In the genomic region with DNA sequence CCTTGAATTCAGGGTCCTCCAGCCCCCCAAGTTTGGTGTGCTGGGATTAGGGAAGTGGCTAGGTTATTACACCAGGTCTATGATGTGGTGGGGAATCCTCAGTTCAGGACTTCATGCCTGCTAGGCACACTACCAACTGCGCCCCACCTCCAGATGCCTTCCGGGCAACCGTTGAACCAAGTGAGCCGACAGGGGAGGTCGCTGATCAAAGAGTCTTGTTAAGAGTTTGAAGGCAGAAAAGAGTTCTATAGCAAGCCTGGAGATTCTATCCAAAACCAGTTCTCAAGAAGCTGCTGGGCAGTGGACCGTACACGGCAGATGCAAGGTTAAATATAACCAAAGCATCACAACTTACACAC, we compare ENCODE assay signal across 10 mouse cellular contexts. TPM values are rescaled to one million over a fixed set of nuclear protein-coding genes. Genes with fewer than 3 reads are reported as not detected.
A peak's percentile ranks its signal among the peaks of the same experiment; 100 is the strongest.
DNase-seq lines count a peak whose midpoint lies in the region; ATAC-seq and TF ChIP-seq lines count a peak whose summit lies in the region.
"Had no signal": no experiment of that assay in that cellular context is flagged by ENCODE, and none has a peak within 500 bp of the region (broad histone marks: within the 10 kb centered on the region; RNA-seq: fewer than 3 reads in every experiment).

No protein-coding gene starts in this region.

- no peak overlapping the region for H3K27ac ChIP-seq in heart, embryonic 13.5 days (replicated peaks)
- no peak overlapping the region for H3K27ac ChIP-seq in forebrain, postnatal 0 days (ENCODE audit: low read depth, low read length)
- H3K27ac ChIP-seq in liver, embryonic 12.5 days = no peak overlapping the region
- H3K27ac ChIP-seq in small intestine, adult 2 months (ENCODE audit: insufficient read depth, low read depth, low read length) = peak overlapping the region; percentile 50

- no peak for DNase-seq in heart, adult 18-20 months
- no peak for DNase-seq in forebrain, postnatal 0 days
- DNase-seq in right cerebral cortex, postnatal 36 days (ENCODE audit: low spot score in 2 of 2) = no peak

- peak overlapping the region; percentile 99 for H3K4me2 ChIP-seq in heart, embryonic 13.5 days
- H3K4me2 ChIP-seq in forebrain, postnatal 0 days (ENCODE audit: low read depth) = peak overlapping the region; percentile 87
- H3K4me2 ChIP-seq in liver, embryonic 12.5 days = peak overlapping the region; percentile 89

- no peaks in the 10 kb centered on the region for H3K9me3 ChIP-seq in heart, embryonic 13.5 days
- H3K9me3 ChIP-seq in E14TG2a.4 (ENCODE audit: low read length) = no peaks in the 10 kb centered on the region
- no peaks in the 10 kb centered on the region for H3K9me3 ChIP-seq in forebrain, postnatal 0 days (ENCODE audit: low read length)
- no peaks in the 10 kb centered on the region for H3K9me3 ChIP-seq in liver, embryonic 12.5 days (replicated peaks)

- ATAC-seq in heart, embryonic 13.5 days (ENCODE audit: extremely low read depth, insufficient number of reproducible peaks, low FRiP score, low TSS enrichment) = no peak
- no peak for ATAC-seq in forebrain, postnatal 0 days
- no peak for ATAC-seq in liver, embryonic 12.5 days
- ATAC-seq in erythroid progenitor cell, adult 5-6 weeks (replicated peaks; ENCODE audit: low FRiP score, poor library complexity, severe bottlenecking) = no peak

- 17% methylated on average over 7 of the region's 7 CpGs for WGBS in heart, embryonic 13.5 days
- 4% methylated on average over 7 of the region's 7 CpGs for WGBS in forebrain, postnatal 0 days
- WGBS in liver, embryonic 12.5 days (ENCODE audit: insufficient replicate concordance) = 21% methylated on average over 7 of the region's 7 CpGs
- WGBS in small intestine, adult 2 months = 6% methylated on average over 7 of the region's 7 CpGs

- peak overlapping the region; percentile 74 for H3K9ac ChIP-seq in heart, embryonic 13.5 days
- H3K9ac ChIP-seq in forebrain, postnatal 0 days = peak overlapping the region; percentile 46; the same call in 1 of the 2 replicates
- peak overlapping the region; percentile 55; the same call in 1 of the 2 replicates for H3K9ac ChIP-seq in liver, embryonic 12.5 days

- peak overlapping the region; percentile 71 for H3K4me3 ChIP-seq in heart, embryonic 13.5 days
- peak overlapping the region; percentile 85 for H3K4me3 ChIP-seq in E14TG2a.4 (replicated peaks; ENCODE audit: low read length)
- peak overlapping the region; percentile 56 for H3K4me3 ChIP-seq in forebrain, postnatal 0 days (ENCODE audit: low read depth, low read length)
- peak overlapping the region; percentile 62 for H3K4me3 ChIP-seq in liver, embryonic 12.5 days
- H3K4me3 ChIP-seq in small intestine, adult 2 months (ENCODE audit: low read depth, low read length) = peak overlapping the region; percentile 63

- H3K4me1 ChIP-seq in heart, embryonic 13.5 days = peaks cover 13% of the 10 kb centered on the region
- H3K4me1 ChIP-seq in E14TG2a.4 (replicated peaks; ENCODE audit: low read depth, low read length) = peaks cover 16% of the 10 kb centered on the region
- H3K4me1 ChIP-seq in forebrain, postnatal 0 days (ENCODE audit: insufficient read depth) = no peaks in the 10 kb centered on the region
- peaks cover 16% of the 10 kb centered on the region for H3K4me1 ChIP-seq in liver, embryonic 12.5 days
- peaks cover 2% of the 10 kb centered on the region; the same call in 1 of the 2 replicates for H3K4me1 ChIP-seq in small intestine, adult 2 months (ENCODE audit: control insufficient read depth, insufficient read depth, insufficient read length, low read length)

- TF ChIP-seq POLR2A in small intestine, adult 2 months (IDR thresholded peaks at IDR 0.05; ENCODE audit: low read depth, low read length) = no peak

- peaks cover 37% of the 10 kb centered on the region for H3K27me3 ChIP-seq in heart, embryonic 13.5 days (replicated peaks)
- peaks cover 11% of the 10 kb centered on the region; the same call in 1 of the 2 replicates for H3K27me3 ChIP-seq in E14TG2a.4 (ENCODE audit: insufficient read depth, low read length)
- peaks cover 4% of the 10 kb centered on the region; the same call in 1 of the 2 replicates for H3K27me3 ChIP-seq in forebrain, postnatal 0 days (ENCODE audit: insufficient read depth, low read length)
- peaks cover 46% of the 10 kb centered on the region for H3K27me3 ChIP-seq in liver, embryonic 12.5 days (replicated peaks)
- H3K27me3 ChIP-seq in small intestine, adult 2 months (ENCODE audit: control insufficient read depth, insufficient read depth, low read length) = no peaks in the 10 kb centered on the region

- TF ChIP-seq CTCF in E14TG2a.4 (conservative IDR thresholded peaks at IDR 0.05; ENCODE audit: low read length) = no peak
- TF ChIP-seq CTCF in forebrain, postnatal 0 days (IDR thresholded peaks at IDR 0.05; ENCODE audit: low read depth) = no peak
- no peak for TF ChIP-seq CTCF in small intestine, adult 2 months (IDR thresholded peaks at IDR 0.05; ENCODE audit: extremely low read depth, insufficient read length, insufficient replicate concordance, low read depth, low read length)

- no peaks in the 10 kb centered on the region for H3K36me3 ChIP-seq in heart, embryonic 13.5 days
- H3K36me3 ChIP-seq in E14TG2a.4 (ENCODE audit: insufficient read depth, low read length) = no peaks in the 10 kb centered on the region
- H3K36me3 ChIP-seq in forebrain, postnatal 0 days (ENCODE audit: insufficient read depth) = no peaks in the 10 kb centered on the region
- no peaks in the 10 kb centered on the region for H3K36me3 ChIP-seq in liver, embryonic 12.5 days
- H3K36me3 ChIP-seq in small intestine, adult 2 months (ENCODE audit: control insufficient read depth, insufficient read depth, low read length) = no peaks in the 10 kb centered on the region

RNA-seq across cellular contexts. Expression of a gene that starts 48.5 kb away (rescaled TPM):
- polyA plus RNA-seq in heart, embryonic 13.5 days (2015; fragmentation: Nextera tagmentation; extraction: Ambion mirVana) = not detected in 2 replicates
- total RNA-seq in heart, adult 18-20 months (2021) = not detected
- total RNA-seq in forebrain, postnatal 0 days (2014; rRNA removed) = not detected in 2 replicates
- not detected in 2 replicates for polyA plus RNA-seq in forebrain, postnatal 0 days (2015; fragmentation: Nextera tagmentation; extraction: Ambion mirVana)
- not detected in 2 replicates for polyA plus RNA-seq in liver, embryonic 12.5 days (2016; fragmentation: Nextera tagmentation; extraction: Ambion mirVana)
- polyA plus RNA-seq in small intestine, adult 2 months (2012; rRNA removed) = not detected in 2 replicates
- total RNA-seq in erythroid progenitor cell, adult 5-6 weeks (2015; ENCODE audit: low replicate concordance) = not detected in 2 replicates
- total RNA-seq in erythroid progenitor cell, adult 5-6 weeks (2017; ENCODE audit: low replicate concordance) = not detected in 2 replicates
- polyA plus RNA-seq: large intestine, adult 2 months; Patski had no signal
